Mouse (Mus musculus) forebrain, embryonic 10.5 days (tissue): ENCODE measurements around the gene Omt2a. TPM values are rescaled to one million over a fixed set of nuclear protein-coding genes. Genes with fewer than 3 reads are reported as not detected.
"Not testable (repeated sequence)": the region's sequence is repeated elsewhere in the genome, so short reads cannot be mapped to it uniquely, and the experiment has no call there.

Source experiments
- DNase-seq: peaks from one replicate; pipeline ENCODE4 v3.0.0-alpha.2; 2017; ENCODE audit warnings: low spot score; ENCODE audit errors: extremely low spot score
- H3K27ac ChIP-seq: fragments of 300-500 bp; sonication (generic); 2 replicates; pipeline ENCODE4 v1.5.1; 2016; ENCODE audit warnings: mild to moderate bottlenecking
- H3K27me3 ChIP-seq: fragments of 300-500 bp; sonication (generic); 2 replicates; pipeline ENCODE4 v1.6.1; 2016; ENCODE audit warnings: mild to moderate bottlenecking; ENCODE audit not compliant: poor library complexity, severe bottlenecking
- H3K36me3 ChIP-seq: fragments of 300-500 bp; sonication (generic); replicated peaks from 2 replicates; pipeline ENCODE4 v1.6.1; 2016; ENCODE audit warnings: mild to moderate bottlenecking, moderate library complexity
- H3K4me1 ChIP-seq: fragments of 300-500 bp; sonication (generic); 2 replicates; pipeline ENCODE4 v1.6.1; 2016
- H3K4me3 ChIP-seq: fragments of 300-500 bp; sonication (generic); 2 replicates; pipeline ENCODE4 v1.5.1; 2016; ENCODE audit warnings: mild to moderate bottlenecking, moderate library complexity
- H3K9me3 ChIP-seq: fragments of 300-500 bp; sonication (generic); 2 replicates; pipeline ENCODE4 v1.6.1; 2016; ENCODE audit warnings: mild to moderate bottlenecking, moderate library complexity
- WGBS: fragments of 180-500 bp; shearing (Covaris S2); methylation state at CpG from one replicate; pipeline ENCODE4 v1.1.7; 2016; 5-methylcytosine and 5-hydroxymethylcytosine counted together
- polyA plus RNA-seq: library from polyadenylated mRNA; unstranded; fragments of >200 nt; fragmentation: Nextera tagmentation; extraction: Ambion mirVana; gene quantifications from 2 replicates; pipeline ENCODE4 v1.2.1, GENCODE M21; 2016

Gene Omt2a
- polyA plus RNA-seq, 1 experiment from 2014 or later: not detected

DNA sequence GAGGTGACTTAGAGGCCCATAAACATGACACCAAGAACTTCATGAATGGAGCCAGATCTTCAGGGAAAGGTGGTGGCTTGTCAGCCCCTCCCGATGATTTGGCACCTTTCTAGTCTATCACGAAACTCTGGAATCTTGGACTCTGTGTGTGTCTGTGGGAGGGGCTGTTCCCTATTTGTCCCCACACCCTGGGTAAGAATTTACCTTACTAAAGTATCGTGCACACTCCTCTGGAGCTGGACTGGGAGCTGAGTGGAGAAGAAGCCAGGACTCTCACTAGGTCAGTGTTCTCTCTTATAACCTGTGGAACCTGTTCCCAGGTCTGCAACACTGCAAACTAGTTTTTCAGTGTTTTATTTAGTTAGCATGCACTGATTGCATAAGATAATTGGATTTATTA lies 24.9 kb downstream of the Omt2a start, which contains the start of gene Gm10639:
Gene Gm10639 (plus strand): TSS at position 201 of the 400 bp plus-strand sequence.
- not testable (repeated sequence) for H3K4me1 ChIP-seq, H3K36me3 ChIP-seq, H3K27me3 ChIP-seq, H3K9me3 ChIP-seq, DNase-seq, H3K4me3 ChIP-seq, H3K27ac ChIP-seq
- WGBS: 79% methylated on average over 3 of the region's 3 CpGs

DNA sequence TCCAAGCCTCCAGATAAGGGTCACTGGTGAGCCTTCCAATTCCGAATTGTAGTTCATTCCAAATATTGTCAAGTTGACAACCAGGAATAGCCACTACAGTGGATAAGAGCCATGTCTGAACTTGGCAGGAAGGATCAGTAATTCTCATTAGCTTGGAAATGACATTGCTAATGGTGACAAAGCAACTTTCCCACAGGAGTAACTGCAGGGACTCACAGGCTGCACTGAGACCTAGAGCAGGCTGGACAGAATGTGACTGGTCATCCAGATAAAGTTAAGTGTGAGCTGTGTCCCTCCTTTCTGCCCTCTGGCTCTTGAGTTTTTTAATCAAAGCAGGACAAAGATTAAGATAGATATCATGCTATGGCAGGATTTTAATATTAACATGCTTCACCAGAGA lies 25.5 kb downstream of the Omt2a start:
- H3K4me1 ChIP-seq, H3K9me3 ChIP-seq, H3K4me3 ChIP-seq, DNase-seq, H3K27ac ChIP-seq, H3K27me3 ChIP-seq, H3K36me3 ChIP-seq: not testable (repeated sequence)
- WGBS: 91% methylated on average over 1 of the region's 1 CpGs

DNA sequence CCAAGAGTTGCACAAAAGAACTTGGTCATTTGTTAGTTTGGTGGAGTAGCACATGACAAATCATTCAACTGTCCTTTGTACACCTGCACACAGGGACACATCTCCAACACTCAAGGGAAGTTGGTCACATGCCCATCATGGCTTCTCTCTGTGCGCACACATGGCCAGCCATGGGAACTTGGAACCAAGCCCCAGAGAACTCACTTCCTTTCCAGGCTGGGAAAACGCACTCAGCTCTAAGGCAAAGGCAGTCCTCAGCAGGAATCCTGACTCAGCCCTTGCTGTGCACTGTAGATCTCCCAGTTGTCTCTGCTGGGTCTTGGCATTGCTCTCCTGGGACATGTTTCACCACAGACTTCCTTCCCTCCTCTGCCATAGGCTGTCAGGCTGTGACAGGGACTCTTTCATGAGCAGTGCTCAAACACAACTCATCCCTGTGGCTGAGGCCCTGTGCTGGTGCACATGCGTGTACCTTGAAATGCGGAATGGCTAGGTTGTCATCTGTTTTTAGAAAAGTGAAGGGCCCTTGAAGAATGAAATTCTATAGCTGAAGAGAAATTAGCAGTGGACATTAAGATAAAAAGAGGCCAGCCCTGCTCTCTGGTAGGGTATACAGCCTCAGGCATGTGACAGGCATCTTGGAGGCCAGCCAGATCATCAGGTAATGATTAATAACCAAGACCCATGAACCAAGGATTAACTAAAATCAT lies 32.4 kb downstream of the Omt2a start:
- whole genome bisulfite sequencing: 91% methylated on average over 4 of the region's 4 CpGs
- H3K27ac ChIP-seq, H3K9me3 ChIP-seq, H3K4me1 ChIP-seq, H3K36me3 ChIP-seq, DNase-seq, H3K4me3 ChIP-seq, H3K27me3 ChIP-seq: not testable (repeated sequence)

DNA sequence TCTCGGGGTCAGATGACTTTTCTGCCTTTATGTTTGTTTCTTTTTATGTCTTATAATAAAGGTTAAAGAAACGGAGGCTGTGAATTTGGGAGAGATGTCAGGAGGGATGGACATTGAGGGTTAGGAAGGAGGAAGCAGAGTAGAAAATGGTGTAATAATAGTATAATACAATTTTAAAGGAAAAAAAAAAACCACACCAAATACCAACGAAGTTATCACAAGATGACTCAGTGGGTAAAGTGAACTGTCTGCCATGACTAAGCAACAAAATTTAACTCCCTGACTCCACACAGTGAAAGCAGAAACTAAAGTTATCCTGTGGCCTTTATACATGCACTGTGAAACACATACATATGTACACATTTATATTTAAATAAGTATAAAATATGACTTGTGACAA lies 43.7 kb downstream of the Omt2a start:
- not testable (repeated sequence) for H3K9me3 ChIP-seq, H3K27ac ChIP-seq, H3K4me1 ChIP-seq, H3K27me3 ChIP-seq, H3K36me3 ChIP-seq, H3K4me3 ChIP-seq, DNase-seq
- WGBS: 84% methylated on average over 3 of the region's 3 CpGs

Other genes with a start within 250 kb of the Omt2a start
- gene Fbxo9, start 205.7 kb downstream of the Omt2a start, polyA plus RNA-seq: 21.0 and 22.9 TPM in 2 replicates
- gene Ick, start 205.6 kb downstream of the Omt2a start, polyA plus RNA-seq: 31.9 and 36.0 TPM in 2 replicates
- 103 and 112 TPM in 2 replicates for gene Gsta4, start 132.0 kb downstream of the Omt2a start, polyA plus RNA-seq
- not detected in 2 replicates for gene Gsta1, start 84.1 kb downstream of the Omt2a start, polyA plus RNA-seq
- not detected in 2 replicates for gene Gm3776, start 57.7 kb downstream of the Omt2a start, polyA plus RNA-seq
- not detected in 2 replicates for gene Gm10639, start 24.9 kb downstream of the Omt2a start, polyA plus RNA-seq
- not detected in 2 replicates for gene Omt2b, start 12.8 kb upstream of the Omt2a start, polyA plus RNA-seq
- not detected in 2 replicates for gene Gsta2, start 41.0 kb upstream of the Omt2a start, polyA plus RNA-seq
- 0.36 TPM in 1 of 2 replicates, not detected in the other for gene Dppa5a, start 53.4 kb upstream of the Omt2a start, polyA plus RNA-seq
- 2.3 and 3.2 TPM in 2 replicates for gene Ooep, start 63.9 kb upstream of the Omt2a start, polyA plus RNA-seq
- 0.17 and 0.24 TPM in 2 replicates for gene Ddx43, start 81.0 kb upstream of the Omt2a start, polyA plus RNA-seq
- 0.27 and 0.32 TPM in 2 replicates for gene Cgas, start 128.4 kb upstream of the Omt2a start, polyA plus RNA-seq
- gene Mto1, start 133.4 kb upstream of the Omt2a start, polyA plus RNA-seq: 23.5 and 26.1 TPM in 2 replicates
- 0.58 and 0.88 TPM in 2 replicates for gene Gm17324, start 134.0 kb upstream of the Omt2a start, polyA plus RNA-seq
- gene Eef1a1, start 174.4 kb upstream of the Omt2a start, polyA plus RNA-seq: 3,994 and 4,016 TPM in 2 replicates